Mouse (Mus musculus) cerebellum, adult 2 months (tissue): ENCODE results near the gene Acly.

Source experiments
- CTCF ChIP-seq: fragments of 200-500 bp; IDR thresholded peaks from 2 replicates; pipeline ENCODE4 v1.5.1; 2011; ENCODE audit warnings: low read depth, mild to moderate bottlenecking, control low read depth, low read length, moderate library complexity, borderline replicate concordance; ENCODE audit not compliant: insufficient read depth
- POLR2A ChIP-seq: fragments of 200-500 bp; IDR thresholded peaks from 2 replicates; pipeline ENCODE4 v1.6.1; 2011; ENCODE audit warnings: low read length, control low read depth, borderline replicate concordance; ENCODE audit not compliant: insufficient read depth

DNA sequence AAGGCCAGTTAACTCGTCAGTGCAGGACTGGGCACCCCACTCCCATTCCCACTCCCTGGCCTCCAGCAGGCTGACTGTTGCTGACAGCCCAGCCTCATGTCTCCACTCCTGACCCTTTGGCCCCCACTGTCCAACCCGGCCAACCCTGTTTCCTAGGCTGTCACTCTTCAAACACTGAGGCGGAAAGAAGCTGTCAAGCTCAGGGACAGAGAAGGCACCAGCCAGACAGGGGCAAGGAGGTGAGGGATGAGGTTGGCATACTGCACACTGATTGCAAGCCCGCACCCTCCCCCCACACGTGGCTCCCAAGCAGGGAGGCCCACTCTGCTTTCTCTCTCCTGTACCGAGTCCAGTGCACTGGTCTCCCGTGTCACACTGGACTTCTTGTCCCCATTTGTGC, 8.6 kb downstream of the Acly start:
- TF ChIP-seq POLR2A (no peak), CTCF (no peak)
